Mouse (Mus musculus) cerebellum, adult 2 months (tissue): ENCODE results near the gene Tbc1d4. TPM values are rescaled to one million over a fixed set of nuclear protein-coding genes. Genes with fewer than 3 reads are reported as not detected.

Experiments used
- DNase-seq, 2 experiments: peaks; one replicate each; pipeline ENCODE4 v3.0.0; 2021
- H3K27ac ChIP-seq: fragments of 200-500 bp; 2 replicates; pipeline ENCODE4 v1.5.1; 2012; ENCODE audit warnings: low read length, control low read depth, inconsistent platforms; ENCODE audit not compliant: insufficient read depth
- H3K27me3 ChIP-seq: fragments of 200-500 bp; 2 replicates; pipeline ENCODE4 v1.6.1; 2012; ENCODE audit warnings: inconsistent platforms, mild to moderate bottlenecking, low read length, moderate library complexity; ENCODE audit not compliant: control insufficient read depth, insufficient read depth
- H3K4me1 ChIP-seq: fragments of 200-500 bp; 2 replicates; pipeline ENCODE4 v1.6.1; 2011; ENCODE audit warnings: low read length; ENCODE audit not compliant: control insufficient read depth, insufficient read depth
- H3K4me3 ChIP-seq: fragments of 200-500 bp; replicated peaks from 2 replicates; pipeline ENCODE3; 2011; ENCODE audit warnings: mild to moderate bottlenecking, low read depth, low read length, control low read depth; ENCODE audit not compliant: insufficient read depth
- CTCF ChIP-seq: fragments of 200-500 bp; IDR thresholded peaks from 2 replicates; pipeline ENCODE4 v1.5.1; 2011; ENCODE audit warnings: low read depth, mild to moderate bottlenecking, control low read depth, low read length, moderate library complexity, borderline replicate concordance; ENCODE audit not compliant: insufficient read depth
- POLR2A ChIP-seq: fragments of 200-500 bp; IDR thresholded peaks from 2 replicates; pipeline ENCODE4 v1.6.1; 2011; ENCODE audit warnings: low read length, control low read depth, borderline replicate concordance; ENCODE audit not compliant: insufficient read depth
- WGBS: fragments of 180-500 bp; shearing (Covaris S2); methylation state at CpG from one replicate; pipeline ENCODE4 v1.1.7; 2018; 5-methylcytosine and 5-hydroxymethylcytosine counted together
- polyA plus RNA-seq: library from polyadenylated mRNA; depleted of rRNA; stranded (reverse); fragments of >200 nt; gene quantifications from 2 replicates; pipeline ENCODE4 v1.2.3, GENCODE M21; 2012

Gene Tbc1d4
- polyA plus RNA-seq, 1 experiment: 35.9 TPM

GRCm38 (mm10) chr14:101481165-101481564, 127.8 kb downstream of the Tbc1d4 start:
- no peak overlapping the region for H3K4me3 ChIP-seq
- H3K27me3 ChIP-seq: no peaks in the 10 kb centered on the region
- WGBS: 92% methylated on average over 7 of the region's 7 CpGs
- DNase-seq: no peak
- no peak overlapping the region for H3K27ac ChIP-seq
- peaks cover 9% of the 10 kb centered on the region; the same call in 1 of the 2 replicates for H3K4me1 ChIP-seq
- TF ChIP-seq CTCF (no peak), POLR2A (no peak)

GRCm38 (mm10) chr14:101480541-101480940, 128.4 kb downstream of the Tbc1d4 start:
- WGBS: 95% methylated on average over 7 of the region's 7 CpGs
- DNase-seq: no peak
- no peak overlapping the region for H3K27ac ChIP-seq
- no peak for TF ChIP-seq CTCF
- no peak for TF ChIP-seq POLR2A
- no peak overlapping the region for H3K4me3 ChIP-seq
- peaks cover 9% of the 10 kb centered on the region; the same call in 1 of the 2 replicates for H3K4me1 ChIP-seq
- no peaks in the 10 kb centered on the region for H3K27me3 ChIP-seq

- H3K4me1 ChIP-seq: no peaks in the 10 kb centered on the region; the same call in 1 of the 2 replicates
- TF ChIP-seq POLR2A (no peak), CTCF (no peak)
- no peak overlapping the region for H3K4me3 ChIP-seq
- WGBS: 94% methylated on average over 5 of the region's 5 CpGs
- DNase-seq: no peak
- H3K27ac ChIP-seq: no peak overlapping the region
- no peaks in the 10 kb centered on the region for H3K27me3 ChIP-seq
Observed at GRCm38 (mm10) chr14:101477827-101478220, 131.2 kb downstream of the Tbc1d4 start.

DNA sequence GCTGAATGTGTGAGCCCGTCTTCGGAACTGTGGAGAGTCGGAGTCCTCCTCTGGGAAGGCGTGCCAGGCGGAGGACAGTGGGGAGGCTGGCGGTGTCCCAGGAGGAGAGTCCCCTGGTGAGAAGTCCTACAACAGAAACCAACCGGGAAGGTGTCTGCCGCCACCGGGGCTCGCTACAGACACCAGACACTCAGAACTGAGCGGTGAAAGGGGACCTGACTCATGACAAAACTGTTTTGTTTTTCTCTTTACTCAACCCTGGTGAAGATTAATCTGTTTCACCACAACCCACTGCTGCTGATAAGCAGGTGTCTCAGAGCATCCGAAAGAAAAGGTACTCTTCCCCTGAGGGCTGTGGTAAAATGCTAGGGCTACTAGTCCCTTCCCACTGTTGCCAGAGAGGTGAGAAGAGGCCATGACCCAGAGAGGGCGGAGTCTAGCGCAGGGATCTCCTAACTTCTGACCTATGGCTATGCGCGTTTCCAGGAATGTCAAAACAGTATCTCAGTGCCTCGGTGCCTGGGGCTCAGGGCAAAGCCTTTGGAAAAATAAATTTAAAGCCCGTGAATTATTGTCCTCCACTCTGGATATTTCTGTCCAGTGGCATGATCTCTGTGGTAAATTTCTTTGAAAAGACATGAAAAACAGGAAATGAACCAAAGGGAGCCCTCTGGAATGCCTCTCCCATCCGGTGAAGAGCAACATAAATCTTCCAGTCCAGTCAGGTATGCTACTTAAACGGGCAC, 131.7 kb downstream of the Tbc1d4 start:
- DNase-seq: no peak
- Histone ChIP-seq H3K27ac (no peak overlapping the region), H3K27me3 (no peaks in the 10 kb centered on the region), H3K4me3 (no peak overlapping the region), H3K4me1 (no peaks in the 10 kb centered on the region)
- no peak for TF ChIP-seq CTCF
- TF ChIP-seq POLR2A: no peak
- WGBS: 66% methylated on average over 20 of the region's 20 CpGs

- Histone ChIP-seq H3K27ac (no peak overlapping the region), H3K4me3 (no peak overlapping the region), H3K27me3 (no peaks in the 10 kb centered on the region), H3K4me1 (peaks cover 2% of the 10 kb centered on the region; the same call in 1 of the 2 replicates)
- no peak for DNase-seq
- WGBS: 96% methylated on average over 5 of the region's 5 CpGs
- TF ChIP-seq POLR2A: no peak
- TF ChIP-seq CTCF: no peak
Observed at GRCm38 (mm10) chr14:101469475-101470093, 139.4 kb downstream of the Tbc1d4 start.

- no peaks in the 10 kb centered on the region for H3K27me3 ChIP-seq
- WGBS: 86% methylated on average over 4 of the region's 4 CpGs
- DNase-seq: no peak
- H3K4me1 ChIP-seq: peaks cover 2% of the 10 kb centered on the region; the same call in 1 of the 2 replicates
- TF ChIP-seq POLR2A: no peak
- no peak for TF ChIP-seq CTCF
- H3K4me3 ChIP-seq: no peak overlapping the region
- H3K27ac ChIP-seq: no peak overlapping the region
Observed at GRCm38 (mm10) chr14:101468143-101468542, 140.8 kb downstream of the Tbc1d4 start.

DNA sequence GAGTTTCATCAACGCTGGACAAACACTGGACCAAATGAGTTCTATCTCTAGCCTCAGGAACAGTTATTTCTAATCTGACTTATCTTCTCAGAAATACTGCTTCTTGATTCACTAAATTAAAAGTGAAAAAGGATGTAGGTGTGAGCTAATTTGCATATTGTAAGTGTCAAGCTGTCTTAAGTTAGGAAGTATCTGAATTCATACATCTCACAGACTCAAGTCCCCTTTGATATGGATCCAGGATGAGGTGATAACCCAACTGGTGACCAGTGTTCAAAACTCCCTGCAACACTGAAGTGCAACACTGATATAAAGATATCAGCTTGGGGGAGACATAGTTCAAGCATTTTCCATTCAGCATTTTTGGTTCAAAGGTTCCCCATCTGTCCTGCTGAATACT, 141.5 kb downstream of the Tbc1d4 start:
- Histone ChIP-seq H3K4me3 (no peak overlapping the region), H3K27ac (no peak overlapping the region), H3K4me1 (peaks cover 2% of the 10 kb centered on the region; the same call in 1 of the 2 replicates), H3K27me3 (no peaks in the 10 kb centered on the region)
- DNase-seq: no peak
- 98% methylated on average over 1 of the region's 1 CpGs for WGBS
- TF ChIP-seq POLR2A (no peak), CTCF (no peak)

- 92% methylated on average over 11 of the region's 11 CpGs for WGBS
- TF ChIP-seq POLR2A (no peak), CTCF (no peak)
- no peak for DNase-seq
- Histone ChIP-seq H3K4me3 (no peak overlapping the region), H3K4me1 (peaks cover 2% of the 10 kb centered on the region; the same call in 1 of the 2 replicates), H3K27me3 (no peaks in the 10 kb centered on the region), H3K27ac (no peak overlapping the region)
Observed at GRCm38 (mm10) chr14:101466521-101466920, 142.5 kb downstream of the Tbc1d4 start.
